Mouse (Mus musculus): ENCODE data around the gene Hspe1.
A peak's percentile ranks its signal among the peaks of the same experiment; 100 is the strongest.
"Not testable (repeated sequence)": the region's sequence is repeated elsewhere in the genome, so short reads cannot be mapped to it uniquely, and the experiment has no call there.

The Hspe1 gene

GRCm38 (mm10) chr1:55087932-55088610 is at the start of gene Hspe1, which contains the start of gene Hspd1:
Hspe1 (plus strand) TSS chr1:55088132.
Hspd1 (minus strand) TSS chr1:55088243.
- DNase-seq = peak; percentile 99

GRCm38 (mm10) chr1:55039944-55040343 is 48.0 kb upstream of the Hspe1 start:
- DNase-seq = no peak

GRCm38 (mm10) chr1:55041691-55042090 is 46.2 kb upstream of the Hspe1 start:
- no peak for DNase-seq

- no peak for DNase-seq
These were observed 45.7 kb upstream of the Hspe1 start for GRCm38 (mm10) chr1:55042246-55042645.

- DNase-seq = no peak
These were observed 44.8 kb upstream of the Hspe1 start for GRCm38 (mm10) chr1:55043164-55043563.

- no peak for DNase-seq
These were observed 38.9 kb upstream of the Hspe1 start for GRCm38 (mm10) chr1:55048841-55049587.

GRCm38 (mm10) chr1:55051671-55052070 is 36.3 kb upstream of the Hspe1 start:
- no peak for DNase-seq

- DNase-seq = peak; percentile 100
These were observed 35.5 kb upstream of the Hspe1 start, which contains the start of gene Coq10b for GRCm38 (mm10) chr1:55052355-55052953. Coq10b (plus strand) TSS chr1:55052770.

- DNase-seq = no peak
These were observed 34.9 kb upstream of the Hspe1 start for GRCm38 (mm10) chr1:55053005-55053404.

GRCm38 (mm10) chr1:55053596-55053995 is 34.3 kb upstream of the Hspe1 start:
- DNase-seq = no peak

- no peak for DNase-seq
These were observed 32.4 kb upstream of the Hspe1 start for GRCm38 (mm10) chr1:55055322-55056115.

GRCm38 (mm10) chr1:55058383-55058782 is 29.5 kb upstream of the Hspe1 start:
- DNase-seq = not testable (repeated sequence)

- no peak for DNase-seq
These were observed 26.8 kb upstream of the Hspe1 start for GRCm38 (mm10) chr1:55061099-55061498.

GRCm38 (mm10) chr1:55061772-55062171 is 26.2 kb upstream of the Hspe1 start:
- DNase-seq = no peak

GRCm38 (mm10) chr1:55072328-55072727 is 15.6 kb upstream of the Hspe1 start:
- DNase-seq = not testable (repeated sequence)

- DNase-seq = no peak
These were observed 13.2 kb upstream of the Hspe1 start for GRCm38 (mm10) chr1:55074757-55075156.

- DNase-seq = no peak
These were observed 12.1 kb upstream of the Hspe1 start for GRCm38 (mm10) chr1:55075652-55076394.

- no peak for DNase-seq
These were observed 11.6 kb upstream of the Hspe1 start for GRCm38 (mm10) chr1:55076395-55076743.

- no peak for DNase-seq
These were observed 10.9 kb upstream of the Hspe1 start for GRCm38 (mm10) chr1:55076849-55077516.

GRCm38 (mm10) chr1:55079677-55080076 is 8.3 kb upstream of the Hspe1 start:
- no peak for DNase-seq

GRCm38 (mm10) chr1:55082106-55082505 is 5.8 kb upstream of the Hspe1 start:
- DNase-seq = no peak

All from cerebellum, adult 11-12 months (tissue).